Mouse (Mus musculus): ENCODE measurements around the gene Best1.

Gene Best1

GRCm38 (mm10) chr19:9937428-9937827 is 64.0 kb downstream of the Best1 start:
- DNase-seq (ENCODE audit: extremely low read depth, insufficient read length, low spot score), result no peak

- DNase-seq (ENCODE audit: extremely low read depth, insufficient read length, low spot score), result no peak
Measured at GRCm38 (mm10) chr19:9936579-9936978, 64.9 kb downstream of the Best1 start.

Measured in 3134 (cell line).